Mouse (Mus musculus) B cell, adult 2 months (primary cell): ENCODE measurements around the gene Mrtfa.
"Not testable (repeated sequence)": the region's sequence is repeated elsewhere in the genome, so short reads cannot be mapped to it uniquely, and the experiment has no call there.

Source experiments
- DNase-seq, 2 experiments: peaks; one replicate each; pipeline ENCODE4 v3.0.0; 2022

Gene Mrtfa

DNA sequence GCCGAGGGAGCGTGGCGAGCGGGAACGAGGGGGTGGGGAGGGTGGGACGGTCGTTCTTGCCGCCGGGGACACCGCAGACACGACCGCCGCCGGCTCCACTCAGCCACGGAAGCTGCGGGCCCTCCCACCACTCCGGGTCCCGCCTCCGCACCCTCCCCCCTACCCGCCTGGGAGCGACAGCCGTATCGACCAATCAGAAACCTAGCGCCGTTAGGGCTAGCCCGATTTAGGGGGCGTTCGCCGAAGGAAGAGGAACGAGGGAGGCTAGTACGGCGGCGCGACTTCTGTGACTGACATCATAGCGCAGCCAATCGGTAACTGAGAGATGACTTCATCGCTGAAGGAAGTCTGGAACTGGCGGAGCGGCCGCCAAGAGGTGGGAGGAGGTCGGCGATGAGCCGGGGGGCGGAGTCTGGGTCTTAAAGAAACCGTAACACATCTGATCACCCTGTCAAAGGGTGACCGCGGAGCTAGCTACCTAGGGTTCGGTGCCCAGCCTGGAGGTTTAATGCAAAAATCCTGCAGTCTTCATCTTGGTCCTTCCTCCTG, at the start of gene Mrtfa:
TSS of gene Mrtfa (minus strand) at position 128 of the 549 bp plus-strand sequence.
- peak; percentile 98 for DNase-seq

GRCm38 (mm10) chr15:81239794-81240343, 49.3 kb upstream of the Mrtfa start:
- DNase-seq: no peak

- DNase-seq: peak; percentile 18 to 35
Measured at GRCm38 (mm10) chr15:81239261-81239660, 48.7 kb upstream of the Mrtfa start.

GRCm38 (mm10) chr15:81237471-81237870, 46.9 kb upstream of the Mrtfa start:
- DNase-seq: no peak

DNA sequence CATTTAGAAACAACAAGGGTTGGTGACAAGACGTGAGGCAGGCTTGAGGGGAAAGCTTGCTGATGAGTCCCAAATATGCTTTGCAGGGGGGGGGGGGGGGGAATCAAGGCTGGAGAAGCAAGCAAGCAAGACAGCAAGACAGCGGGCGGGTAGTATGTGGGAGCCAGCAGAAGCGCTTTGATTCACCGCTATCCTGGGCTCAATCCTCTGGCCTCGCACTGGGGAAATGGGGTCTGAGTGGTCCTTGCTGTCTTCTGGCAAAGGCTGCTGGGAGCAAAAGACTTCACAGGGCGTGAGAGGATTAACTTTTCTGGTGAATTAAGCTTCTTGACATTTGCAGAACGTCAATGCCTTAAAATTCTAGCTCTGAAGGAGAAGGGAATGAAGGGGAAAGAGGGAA, 45.5 kb upstream of the Mrtfa start:
- no peak for DNase-seq

- peak; percentile 17 to 20 for DNase-seq
Measured at GRCm38 (mm10) chr15:81235086-81235920, 44.7 kb upstream of the Mrtfa start, which contains the start of gene Mchr1. Gene Mchr1 (plus strand): TSS chr15:81235499.

DNA sequence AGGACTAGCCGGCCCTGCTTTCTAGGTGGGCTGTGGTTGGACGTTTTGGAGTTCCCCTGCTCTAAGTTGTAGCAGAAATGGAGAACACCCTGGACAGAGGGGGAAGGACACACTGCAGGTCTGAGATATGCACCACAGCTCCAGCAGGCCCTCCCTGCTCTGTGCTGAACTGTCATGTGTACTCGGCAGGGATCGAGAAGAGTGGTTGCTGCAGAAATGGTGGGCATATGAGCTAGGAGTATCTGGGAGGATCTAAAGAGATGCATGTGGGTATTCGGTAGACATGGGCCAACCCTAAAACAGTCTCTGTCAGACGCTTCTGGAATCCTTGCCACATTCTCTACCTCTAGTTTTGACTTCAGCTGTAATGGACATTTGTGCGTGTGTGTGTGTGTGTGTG, 40.8 kb upstream of the Mrtfa start:
- DNase-seq: no peak

DNA sequence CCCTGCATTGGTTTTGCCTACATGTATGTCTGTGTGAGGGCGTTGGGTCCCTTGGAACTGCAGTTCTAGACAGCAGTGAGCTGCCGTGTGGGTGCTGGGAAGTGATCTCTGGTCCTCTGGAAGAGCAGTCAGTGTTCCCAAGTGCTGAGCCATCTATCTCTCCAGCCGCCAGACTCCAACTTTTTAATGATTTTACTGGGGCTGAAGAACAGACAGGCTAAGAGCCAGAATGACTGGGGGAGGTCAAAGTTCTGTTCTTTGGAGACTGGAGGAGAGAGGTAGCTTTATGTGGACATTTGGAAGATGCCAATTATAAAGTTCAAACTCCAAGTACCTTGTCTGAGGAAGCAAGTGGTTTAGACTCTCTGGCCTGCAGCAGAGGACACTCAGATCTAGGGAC, 39.2 kb upstream of the Mrtfa start:
- no peak for DNase-seq

DNA sequence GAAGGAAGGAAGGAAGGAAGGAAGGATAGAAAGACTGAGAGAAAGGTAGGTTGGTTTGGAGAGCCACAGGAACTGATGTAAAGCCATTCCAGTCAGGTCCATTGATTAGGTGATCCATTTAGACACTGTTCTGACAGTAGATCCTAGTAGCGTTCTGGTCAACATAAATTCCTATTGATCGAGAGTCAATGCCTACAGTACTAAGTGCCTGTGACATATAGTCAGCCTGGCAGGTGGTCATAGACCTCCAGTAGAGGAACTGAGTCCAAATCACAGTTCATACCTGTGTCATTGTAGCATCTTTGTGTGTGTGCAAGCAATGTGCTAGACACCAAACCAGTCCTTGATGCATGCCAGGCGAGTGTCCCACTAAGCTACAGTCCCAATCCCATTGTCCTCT, 37.7 kb upstream of the Mrtfa start:
- no peak for DNase-seq

GRCm38 (mm10) chr15:81227275-81227674, 36.7 kb upstream of the Mrtfa start:
- DNase-seq: no peak

- no peak for DNase-seq
Measured at GRCm38 (mm10) chr15:81226796-81227195, 36.2 kb upstream of the Mrtfa start.

DNA sequence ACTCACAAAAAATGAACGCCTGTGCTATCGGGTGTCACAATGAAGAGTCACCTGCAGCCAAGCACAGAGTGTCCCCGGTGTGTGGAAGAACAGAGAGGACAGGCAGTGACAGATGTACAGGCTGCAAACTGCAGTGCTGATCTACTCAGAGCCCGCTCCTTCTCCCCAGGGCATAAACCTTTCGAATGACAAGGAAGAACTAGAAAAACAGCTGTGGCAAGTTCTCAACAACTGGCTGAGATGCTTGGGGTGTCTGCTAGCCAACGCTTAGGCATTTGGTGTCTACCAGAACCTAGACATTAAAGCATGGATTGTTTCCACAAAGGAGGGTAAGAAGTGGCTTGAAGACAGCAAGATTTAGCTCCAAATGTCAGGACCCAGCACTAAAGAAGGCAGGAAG, 35.2 kb upstream of the Mrtfa start:
- DNase-seq: no peak

GRCm38 (mm10) chr15:81225016-81225415, 34.5 kb upstream of the Mrtfa start:
- DNase-seq: no peak

DNA sequence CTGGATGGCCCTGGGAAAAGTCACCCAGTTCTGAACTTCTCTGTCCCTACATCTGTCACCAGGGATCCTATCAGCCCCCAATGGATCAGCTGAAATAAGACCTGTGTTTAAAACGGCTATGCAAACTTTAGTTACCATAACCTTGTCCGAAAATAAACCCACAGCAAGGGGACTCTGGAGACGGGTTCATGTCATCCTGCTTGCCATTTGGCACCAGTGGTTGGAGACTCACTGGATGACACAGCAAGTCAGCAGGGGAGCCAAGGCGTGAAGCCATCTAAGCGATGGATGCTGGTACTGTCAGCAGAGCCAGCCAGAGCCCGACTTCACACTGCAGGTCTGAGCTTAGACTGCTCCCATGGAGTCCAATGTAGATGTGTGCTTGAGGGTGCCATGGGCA, 30.9 kb upstream of the Mrtfa start:
- no peak for DNase-seq

- DNase-seq: not testable (repeated sequence)
Measured at GRCm38 (mm10) chr15:81220051-81220450, 29.5 kb upstream of the Mrtfa start.

GRCm38 (mm10) chr15:81219054-81219453, 28.5 kb upstream of the Mrtfa start:
- DNase-seq: peak in 1 of 2 experiments; percentile 7

- no peak for DNase-seq
Measured at GRCm38 (mm10) chr15:81216906-81217653, 26.5 kb upstream of the Mrtfa start.

GRCm38 (mm10) chr15:81212976-81213375, 22.4 kb upstream of the Mrtfa start:
- no peak for DNase-seq

DNA sequence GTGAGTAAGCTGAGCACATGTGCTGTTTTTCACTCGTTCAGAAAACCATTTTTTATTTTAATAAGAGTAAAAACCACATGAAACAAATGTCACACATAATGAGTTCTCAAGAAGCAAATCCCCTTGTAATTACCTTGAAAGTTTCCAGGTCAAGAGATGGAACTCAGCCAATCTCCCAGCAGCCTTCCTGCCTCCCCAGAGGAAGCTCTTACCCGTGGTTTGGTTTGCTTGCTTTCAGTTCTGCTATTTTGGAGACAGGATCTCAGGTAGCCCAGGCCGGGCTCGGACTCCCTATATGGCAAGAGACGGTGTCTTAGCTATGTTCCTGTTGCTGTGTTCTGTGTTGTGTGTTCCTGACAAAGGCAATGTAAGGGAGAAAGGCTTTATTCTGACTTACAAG, 19.9 kb upstream of the Mrtfa start:
- peak; percentile 76 to 82 for DNase-seq

DNA sequence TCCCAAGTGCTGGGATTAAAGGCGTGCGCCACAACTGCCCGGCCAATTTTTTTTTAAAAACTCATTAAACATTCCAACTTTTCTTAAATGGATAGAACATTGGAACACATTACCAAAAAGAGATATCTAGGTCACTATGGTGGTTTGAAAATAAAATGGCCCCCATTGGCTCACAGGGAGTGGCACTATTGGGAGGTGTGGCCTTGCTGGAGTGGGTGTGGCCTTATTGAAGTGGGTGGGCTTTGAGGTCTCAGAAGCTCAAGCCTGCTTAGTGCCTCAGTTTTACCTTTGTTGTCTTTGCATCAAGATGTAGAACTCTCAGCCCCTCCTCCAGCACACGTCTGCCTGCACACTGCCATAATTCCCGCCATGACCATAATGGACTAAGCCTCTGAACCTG, 11.9 kb upstream of the Mrtfa start:
- no peak for DNase-seq

DNA sequence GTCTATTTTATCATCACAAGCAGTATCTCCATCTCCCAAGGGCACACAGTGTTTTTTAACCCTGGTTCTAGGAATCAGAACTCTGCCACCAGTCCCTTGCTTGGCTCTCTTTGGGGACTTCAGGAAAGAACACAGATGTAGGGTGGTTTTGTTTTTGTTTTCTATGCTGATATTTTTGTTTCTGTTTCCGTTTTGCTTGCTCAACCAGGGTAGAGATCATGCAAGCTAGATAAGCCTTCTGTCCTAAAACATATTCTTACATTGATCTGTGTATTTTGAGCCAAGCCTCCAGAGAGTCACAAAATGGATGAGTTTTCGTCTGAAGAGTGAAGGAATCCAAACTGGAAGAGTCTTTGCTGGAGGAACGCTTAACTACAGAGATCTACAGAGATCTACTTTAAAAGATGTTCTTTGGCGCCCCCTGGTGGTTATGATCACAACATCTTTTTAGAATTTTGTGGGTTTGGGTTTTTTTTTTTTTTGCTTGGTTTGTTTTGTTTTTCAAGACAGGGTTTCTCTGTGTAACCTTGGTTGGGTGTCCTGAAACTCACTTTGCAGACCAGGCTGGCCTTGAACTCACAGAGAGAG, 8.9 kb upstream of the Mrtfa start:
- DNase-seq: peak; percentile 85 to 87

- peak; percentile 39 to 53 for DNase-seq
Measured at GRCm38 (mm10) chr15:81198447-81198846, 7.9 kb upstream of the Mrtfa start.

- no peak for DNase-seq
Measured at GRCm38 (mm10) chr15:81197197-81197596, 6.6 kb upstream of the Mrtfa start.
